Mouse (Mus musculus) embryo, embryonic 10 days (tissue): Measurements from ENCODE around the gene Il1b.

ENCODE experiments used
- DNase-seq: peaks from one replicate; pipeline ENCODE4 v3.0.0-alpha.2; 2015; ENCODE audit warnings: low spot score

Il1b gene

GRCm38 (mm10) chr2:129371039-129371438 lies at the start of gene Il1b:
Gene Il1b (minus strand): TSS chr2:129371139.
- DNase-seq: no peak

DNA sequence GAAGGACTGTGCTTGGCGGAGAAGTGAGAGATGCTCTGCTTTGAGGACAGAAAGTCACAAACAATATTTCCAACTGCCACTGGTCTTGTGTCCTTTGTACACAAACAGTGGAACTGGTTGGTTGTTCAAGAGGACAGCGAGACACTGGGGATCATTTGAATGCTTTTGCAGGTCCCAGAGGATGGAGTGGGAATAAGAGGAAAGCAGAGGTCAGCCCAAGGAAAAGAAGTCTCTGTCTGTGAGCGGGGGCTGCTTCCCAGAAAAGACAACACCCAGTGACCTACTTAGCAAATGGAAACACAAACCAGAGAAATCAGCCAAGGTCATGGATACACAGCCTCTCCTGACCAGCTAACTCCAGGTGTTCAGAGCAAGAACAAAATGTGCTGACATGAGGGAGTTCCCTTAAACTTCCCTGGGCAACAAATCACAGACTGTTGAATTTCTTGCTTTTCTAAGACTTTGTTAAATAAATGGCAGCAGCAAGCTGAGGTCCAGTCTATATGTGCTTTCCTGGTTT lies 48.5 kb upstream of the Il1b start:
- no peak for DNase-seq

- DNase-seq: no peak
Observed at GRCm38 (mm10) chr2:129414593-129414992, 43.7 kb upstream of the Il1b start.

- no peak for DNase-seq
Observed at GRCm38 (mm10) chr2:129413488-129413887, 42.5 kb upstream of the Il1b start.

GRCm38 (mm10) chr2:129411651-129412050 lies 40.7 kb upstream of the Il1b start:
- DNase-seq: no peak

DNA sequence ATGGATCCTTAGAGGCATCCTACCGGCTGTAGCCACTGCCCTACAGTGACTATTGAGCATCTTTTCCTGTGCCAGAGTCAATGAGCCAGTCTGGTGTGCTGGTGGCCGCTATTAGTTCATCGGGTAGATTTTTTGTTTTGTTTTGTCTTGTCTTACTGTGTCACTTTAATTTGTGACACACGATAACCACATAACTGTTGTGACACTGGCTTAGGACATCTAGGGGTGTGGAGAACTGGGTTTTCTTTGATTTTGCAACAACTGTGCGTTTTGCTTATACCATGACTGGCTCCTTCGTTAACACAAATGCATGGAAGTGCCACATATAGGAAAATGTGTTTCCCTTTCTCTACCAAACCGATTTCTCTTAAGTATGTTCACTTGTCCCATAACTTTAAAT lies 39.4 kb upstream of the Il1b start:
- no peak for DNase-seq

DNA sequence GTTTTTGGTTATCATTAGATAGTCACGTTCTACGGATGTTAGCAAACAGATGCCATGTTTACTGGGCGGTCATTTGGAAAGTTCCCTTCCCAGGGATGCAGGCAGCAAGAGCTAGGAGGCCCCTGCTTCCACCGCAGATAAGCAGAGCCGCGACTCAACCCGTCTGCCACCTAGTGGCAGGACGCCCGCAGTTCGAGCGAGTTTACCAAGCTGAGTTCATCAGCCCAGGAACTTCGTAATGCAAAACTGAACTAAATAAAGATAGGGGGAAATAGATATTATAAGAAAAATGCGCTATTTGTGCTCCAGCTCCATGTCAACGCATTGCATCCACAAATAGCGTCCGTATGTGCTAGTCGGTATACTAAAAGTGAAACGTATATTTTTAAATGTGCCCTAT lies 37.5 kb upstream of the Il1b start:
- DNase-seq: peak; percentile 81

DNA sequence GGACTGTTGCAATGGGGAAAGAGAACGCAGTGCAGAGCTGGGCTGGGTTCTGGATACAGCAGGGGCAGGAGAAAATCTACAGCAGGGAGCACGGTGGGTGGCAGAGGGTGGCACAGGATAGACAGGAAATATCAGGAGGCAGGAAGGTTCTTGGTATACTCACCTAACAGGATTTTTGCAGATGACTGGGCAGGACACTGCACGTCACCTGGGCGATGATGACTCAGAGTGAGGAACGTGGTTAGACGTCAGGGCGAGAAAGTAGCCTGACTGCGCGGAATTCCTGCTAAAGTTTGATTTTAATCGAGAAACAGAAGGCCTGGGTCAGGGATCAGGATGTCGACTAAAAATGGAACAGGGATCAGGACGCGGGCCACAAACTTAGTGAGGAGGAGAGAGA lies 36.7 kb upstream of the Il1b start:
- no peak for DNase-seq

DNA sequence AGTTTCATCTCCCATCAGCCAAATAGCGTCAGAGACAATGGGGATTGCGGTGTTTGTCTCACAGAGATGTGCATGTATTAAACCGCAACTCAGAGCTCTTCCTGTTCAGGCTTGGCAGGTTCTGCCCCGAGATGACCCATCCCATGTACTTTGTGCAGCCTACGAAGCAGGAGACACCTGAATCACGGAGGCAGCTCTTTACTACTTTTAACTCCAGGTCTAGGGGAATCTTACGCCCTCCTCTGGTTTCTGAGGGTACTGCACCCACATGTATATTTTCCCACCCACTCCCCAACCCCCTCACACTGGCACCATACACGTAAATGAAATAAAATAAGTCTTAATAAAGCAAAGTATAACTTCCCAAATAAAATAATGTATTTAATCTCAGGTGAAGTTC lies 35.6 kb upstream of the Il1b start:
- no peak for DNase-seq

DNA sequence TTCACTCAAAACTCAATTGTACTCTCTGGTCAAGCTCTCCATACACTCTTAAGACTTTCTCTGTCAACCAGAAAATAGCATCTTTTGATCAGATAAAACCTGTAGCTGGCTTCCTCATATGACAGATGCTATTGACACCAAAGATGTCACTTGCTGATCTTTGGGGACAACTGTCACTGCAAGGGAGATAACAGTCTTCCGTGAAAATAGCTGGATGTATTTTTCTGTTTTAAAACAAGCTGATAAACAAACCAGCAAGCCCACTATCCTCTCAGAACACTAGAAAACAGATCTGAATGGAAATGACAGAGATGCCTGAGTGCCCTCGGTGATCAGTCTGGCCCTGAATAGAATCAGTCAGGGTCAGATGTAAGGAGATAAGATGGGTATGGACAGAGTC lies 32.8 kb upstream of the Il1b start:
- DNase-seq: no peak

DNA sequence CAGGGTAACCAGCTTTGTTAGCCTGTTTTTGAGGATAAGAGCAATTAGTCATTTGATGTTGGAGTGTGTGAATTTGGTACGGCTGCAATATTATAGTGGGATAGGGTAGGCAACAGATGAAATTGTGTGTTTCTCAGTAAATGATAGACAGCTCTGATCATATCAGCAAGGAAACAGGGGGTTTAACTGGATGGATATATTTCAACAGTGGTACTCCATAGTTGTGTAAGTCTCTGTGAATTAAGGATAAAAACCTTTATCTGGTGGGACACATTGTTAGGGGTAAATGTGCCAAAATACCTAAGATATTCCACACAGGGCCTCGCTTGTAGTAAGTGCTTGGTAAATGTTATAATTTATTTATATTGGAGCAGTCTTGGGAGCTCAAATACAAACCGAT lies 31.4 kb upstream of the Il1b start:
- no peak for DNase-seq

DNA sequence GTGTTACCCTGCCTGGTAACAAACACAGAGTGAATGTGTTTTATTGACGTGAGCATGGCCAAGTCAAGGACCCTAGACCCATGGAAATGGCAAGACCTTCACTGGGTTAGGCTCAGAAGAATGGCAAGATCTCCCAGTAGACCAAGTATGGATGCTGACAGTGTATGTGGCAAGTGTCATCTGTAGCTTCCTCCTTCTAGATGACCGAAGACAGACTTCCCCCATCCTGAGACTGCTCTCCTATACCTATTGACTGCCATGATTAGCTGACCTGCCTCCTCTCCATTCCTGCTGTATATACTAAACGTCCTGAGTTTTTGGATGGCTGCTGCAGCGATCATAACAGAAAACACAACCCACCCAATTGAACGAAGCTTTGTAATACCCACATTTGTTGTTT lies 30.9 kb upstream of the Il1b start:
- DNase-seq: no peak

DNA sequence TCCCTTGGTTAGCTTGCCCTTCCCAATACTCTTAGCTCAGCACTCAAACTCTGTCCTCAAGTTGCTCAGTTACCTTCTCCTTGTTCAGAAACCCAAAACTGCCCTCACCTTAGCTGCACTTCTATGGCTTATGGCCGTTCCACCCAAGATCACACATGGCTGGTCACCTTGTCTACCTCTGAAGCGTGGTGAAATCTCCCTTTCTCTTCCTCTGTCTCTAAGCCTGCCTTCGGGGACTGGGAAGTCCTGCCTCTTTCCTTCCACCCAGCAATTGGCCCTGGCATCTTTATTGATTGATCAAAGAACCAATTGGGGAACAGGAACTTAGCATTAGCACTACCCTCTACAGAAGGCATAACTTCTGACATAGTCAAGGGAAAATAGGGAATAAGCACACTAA lies 27.2 kb upstream of the Il1b start:
- DNase-seq: no peak

DNA sequence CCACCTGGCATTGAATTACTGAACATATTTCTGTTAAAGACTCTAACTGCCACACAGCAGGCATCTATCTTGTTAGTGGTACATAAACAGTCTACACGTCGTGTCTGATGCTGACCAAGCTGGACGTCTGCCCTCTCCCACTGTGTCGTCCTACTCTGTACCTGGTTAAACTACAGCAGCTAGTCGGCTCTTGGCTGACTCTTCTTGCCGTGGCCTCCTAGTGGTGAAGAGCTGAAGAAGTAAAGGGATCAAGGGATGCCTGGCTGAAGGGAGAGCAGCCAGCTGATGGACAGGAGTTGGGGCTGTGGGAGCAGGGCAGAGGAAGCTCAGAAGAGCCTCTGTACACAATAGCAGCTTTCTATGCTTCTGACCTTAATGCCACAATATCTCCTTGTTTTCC lies 22.6 kb upstream of the Il1b start:
- DNase-seq: peak; percentile 39

DNA sequence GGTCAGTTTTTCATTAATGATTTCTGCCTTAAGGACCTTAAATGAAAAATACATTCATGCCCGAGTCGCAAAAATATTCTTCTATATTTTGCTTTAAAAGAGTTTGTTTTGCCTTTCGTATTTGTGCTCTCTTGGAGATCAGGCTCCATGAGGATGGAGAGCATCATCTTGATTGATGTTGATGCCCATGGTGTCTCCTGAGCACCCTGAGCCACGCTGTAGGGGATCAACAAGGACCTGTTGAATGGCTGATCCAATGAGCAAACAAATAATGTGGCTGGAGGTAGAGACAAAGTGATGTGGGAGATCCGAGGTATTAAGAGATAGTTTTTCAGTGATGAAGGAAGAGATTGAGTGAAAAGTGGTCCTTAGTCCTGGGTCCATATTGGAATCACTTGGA lies 19.2 kb upstream of the Il1b start:
- DNase-seq: no peak

- DNase-seq: no peak
Observed at GRCm38 (mm10) chr2:129389323-129389722, 18.4 kb upstream of the Il1b start.

DNA sequence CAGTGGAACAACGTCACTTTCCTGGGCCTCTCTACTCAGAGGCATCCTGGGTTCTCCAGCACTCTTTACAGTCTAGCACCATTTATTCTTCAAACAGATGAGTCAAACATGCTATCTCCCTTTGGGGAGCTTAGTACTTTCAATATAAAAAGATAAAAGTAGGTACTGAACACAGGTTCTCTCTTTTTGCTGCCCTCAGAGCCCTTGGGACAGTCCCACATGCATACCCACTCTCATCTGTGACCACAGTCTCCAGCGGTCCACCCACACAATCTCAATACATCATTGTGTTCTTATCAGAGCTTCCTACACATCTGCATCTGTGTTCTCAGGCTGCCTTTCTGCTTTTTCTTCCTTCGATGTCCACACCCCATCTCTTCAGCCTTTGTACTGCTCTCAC lies 14.4 kb upstream of the Il1b start:
- no peak for DNase-seq

DNA sequence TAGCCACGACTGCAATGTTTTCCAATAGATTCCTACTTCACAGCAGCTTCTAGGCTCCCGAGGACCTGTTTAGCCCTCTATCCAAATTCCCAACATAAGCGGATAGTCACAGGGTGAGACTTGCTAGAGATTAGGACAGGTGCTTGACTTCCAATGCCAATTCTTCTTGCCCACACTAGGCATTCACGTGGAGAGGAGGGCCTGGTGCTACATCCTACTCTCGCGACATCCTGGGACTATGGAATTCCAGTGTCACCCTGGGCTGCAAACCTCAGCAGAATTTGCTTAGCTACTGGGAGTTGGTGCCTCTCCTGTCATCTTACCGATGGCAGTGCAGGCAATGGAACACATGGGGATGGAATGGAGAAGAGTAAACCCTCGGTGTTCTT lies 13.3 kb upstream of the Il1b start:
- DNase-seq: no peak

- no peak for DNase-seq
Observed at GRCm38 (mm10) chr2:129383512-129384271, 12.8 kb upstream of the Il1b start.

- no peak for DNase-seq
Observed at GRCm38 (mm10) chr2:129380746-129381474, 10.0 kb upstream of the Il1b start.

- no peak for DNase-seq
Observed at GRCm38 (mm10) chr2:129380211-129380610, 9.3 kb upstream of the Il1b start.

DNA sequence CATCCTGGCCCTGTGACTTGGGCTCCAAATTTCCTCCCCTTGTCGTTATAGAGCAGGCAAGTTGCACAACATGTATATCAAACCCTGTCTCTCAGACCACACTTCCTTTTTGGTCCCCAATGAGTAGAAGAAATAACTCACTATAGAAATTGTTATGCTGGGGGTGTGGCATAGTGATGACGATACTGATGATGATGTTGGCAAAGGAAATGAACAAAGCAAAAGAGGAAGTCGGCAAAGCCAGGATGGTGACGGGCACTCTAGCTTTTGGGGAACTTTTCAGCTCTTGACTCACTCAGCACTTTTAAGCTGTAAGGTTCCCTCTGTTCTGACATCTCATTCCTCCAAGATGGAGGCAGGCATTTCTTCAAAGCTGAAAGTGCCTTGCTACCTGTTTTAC lies 2.4 kb upstream of the Il1b start:
- no peak for DNase-seq

- DNase-seq: no peak
Observed at GRCm38 (mm10) chr2:129369615-129370014, 1.3 kb downstream of the Il1b start.

DNA sequence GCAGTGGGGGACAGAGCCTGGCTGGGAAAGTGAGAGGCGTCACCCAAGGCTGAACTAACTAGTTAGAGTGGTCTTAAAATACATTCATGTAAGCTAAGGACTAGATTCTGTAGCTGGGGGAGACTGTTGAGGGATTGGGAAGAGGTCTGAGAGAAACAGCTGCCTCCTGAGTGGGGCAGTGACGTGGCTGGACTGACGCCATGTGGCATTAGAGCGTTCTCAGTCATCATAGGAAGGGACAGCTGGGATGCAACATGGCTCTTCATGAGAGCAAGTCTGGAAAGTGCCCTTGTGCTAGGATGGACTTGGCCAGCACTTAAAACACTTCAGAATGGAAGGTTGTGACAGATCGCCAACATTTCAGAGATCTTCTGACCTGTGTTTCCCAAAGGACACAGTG lies 2.1 kb downstream of the Il1b start:
- DNase-seq: no peak
